Mouse (Mus musculus): ENCODE results near the gene Thada. TPM values are rescaled to one million over a fixed set of nuclear protein-coding genes. Genes with fewer than 3 reads are reported as not detected.

The Thada gene
- total and polyA plus RNA-seq, 2 experiments from 2014 or later = 3.3 to 15.7 TPM

DNA sequence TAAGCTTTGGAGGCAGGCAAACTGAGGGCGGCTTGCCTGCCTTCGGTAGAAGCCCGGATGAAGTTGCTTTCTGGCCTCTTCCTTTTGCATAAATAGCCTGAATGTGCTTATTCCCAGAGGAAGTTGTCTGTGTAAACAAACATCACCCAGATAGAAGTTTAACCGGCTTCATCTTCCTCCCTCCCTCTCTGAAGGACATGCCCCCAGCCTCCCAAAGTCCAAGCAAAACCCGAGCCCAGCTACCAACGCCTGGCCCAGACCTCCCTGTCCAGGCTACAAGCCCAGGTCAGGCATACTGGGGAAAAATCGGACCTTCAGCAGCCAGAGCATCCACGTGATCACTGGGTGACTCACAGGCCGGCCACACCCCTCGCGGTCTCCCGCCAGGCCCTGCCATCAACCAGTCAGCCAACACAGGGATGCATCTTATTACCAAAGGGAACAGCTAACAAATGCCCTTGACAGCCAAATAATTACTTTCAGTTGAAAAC lies 282.7 kb downstream of the Thada start:
- no peak for TF ChIP-seq CTCF (IDR thresholded peaks at IDR 0.05; ENCODE audit: low read depth)
- Histone ChIP-seq H3K9ac (replicated peaks; ENCODE audit: low read length) (no peak overlapping the region), H3K27ac (peak overlapping the region; percentile 68), H3K9me3 (ENCODE audit: low read length) (no peaks in the 10 kb centered on the region), H3K27me3 (ENCODE audit: insufficient read depth, low read length) (no peaks in the 10 kb centered on the region), H3K4me1 (ENCODE audit: insufficient read depth, low read length) (no peaks in the 10 kb centered on the region), H3K36me3 (ENCODE audit: insufficient read depth, low read length) (no peaks in the 10 kb centered on the region), H3K4me3 (ENCODE audit: low read length) (peak overlapping the region; percentile 25), H3K4me2 (ENCODE audit: low read depth, low read length) (peak overlapping the region; percentile 49)
- ATAC-seq = peak; percentile 35; the same call in 1 of the 2 replicates
- peak; percentile 70 for DNase-seq (ENCODE audit: low spot score)
- 17% methylated on average over 12 of the region's 12 CpGs for WGBS

DNA sequence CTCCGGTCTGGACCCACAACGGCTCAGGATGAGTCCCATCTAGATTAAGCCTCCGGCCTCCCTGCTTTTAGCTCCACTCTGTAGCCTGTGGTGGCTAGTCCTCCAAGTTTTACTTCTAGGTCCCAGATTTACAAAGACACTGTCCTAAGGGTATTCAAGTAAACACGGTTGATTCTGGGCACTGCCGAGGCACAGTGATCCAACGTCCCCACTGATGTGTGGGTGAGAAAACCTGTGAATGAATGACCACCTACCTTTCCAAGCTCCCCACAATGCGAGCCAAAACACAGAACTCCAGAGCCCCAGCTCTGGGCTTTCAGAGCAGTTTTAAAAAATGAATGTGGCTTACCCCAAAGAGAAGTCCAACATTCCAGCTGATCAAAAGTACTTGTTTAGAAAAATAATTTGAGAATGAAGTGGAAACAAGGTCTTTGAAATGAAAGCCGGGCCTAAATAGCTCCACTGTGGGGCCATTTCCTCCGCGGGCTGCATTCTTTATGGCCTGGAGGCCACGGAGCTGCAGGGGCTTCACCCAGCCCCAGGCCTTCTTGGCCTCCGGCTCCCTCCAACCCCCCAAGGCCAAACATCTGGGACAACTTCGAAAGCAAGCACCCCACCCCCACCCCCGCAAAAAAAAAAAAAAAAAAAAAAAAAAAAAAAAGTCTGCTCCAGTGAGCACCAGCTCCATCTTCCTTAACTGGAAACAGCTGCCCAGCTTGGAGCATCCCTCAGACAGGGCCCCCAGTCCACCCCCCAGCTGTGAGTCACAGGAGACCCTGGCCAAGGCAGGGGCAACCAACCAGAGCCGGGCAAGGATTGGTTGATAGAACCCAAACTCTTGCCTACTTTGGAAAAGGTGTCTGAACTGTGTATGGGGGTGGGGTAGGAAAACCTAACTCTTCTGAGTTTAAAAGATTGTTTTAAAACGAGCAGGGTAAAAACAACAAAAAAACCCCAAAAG lies 283.4 kb downstream of the Thada start:
- 31% methylated on average over 16 of the region's 16 CpGs for WGBS
- no peak for TF ChIP-seq CTCF (IDR thresholded peaks at IDR 0.05; ENCODE audit: low read depth)

GRCm38 (mm10) chr17:84181502-84182310 lies 284.3 kb downstream of the Thada start:
- H3K36me3 ChIP-seq (ENCODE audit: insufficient read depth, low read length) = no peaks in the 10 kb centered on the region
- no peaks in the 10 kb centered on the region for H3K9me3 ChIP-seq (ENCODE audit: low read length)
- no peak overlapping the region for H3K4me3 ChIP-seq (ENCODE audit: low read length)
- no peaks in the 10 kb centered on the region for H3K4me1 ChIP-seq (ENCODE audit: insufficient read depth, low read length)
- no peak overlapping the region for H3K9ac ChIP-seq (replicated peaks; ENCODE audit: low read length)
- no peak for TF ChIP-seq CTCF (IDR thresholded peaks at IDR 0.05; ENCODE audit: low read depth)
- DNase-seq (ENCODE audit: low spot score) (no peak), ATAC-seq (no peak)
- H3K4me2 ChIP-seq (ENCODE audit: low read depth, low read length) = peak overlapping the region; percentile 7; the same call in 1 of the 2 replicates
- 62% methylated on average over 18 of the region's 18 CpGs for WGBS
- H3K27ac ChIP-seq = peak overlapping the region; percentile 68
- H3K27me3 ChIP-seq (ENCODE audit: insufficient read depth, low read length) = no peaks in the 10 kb centered on the region

More for the DNA sequence above, 283.4 kb downstream of the Thada start:
- no peak for ATAC-seq
- H3K4me3 ChIP-seq (ENCODE audit: low read length) = peak overlapping the region; percentile 25
- H3K27ac ChIP-seq = peak overlapping the region; percentile 68
- DNase-seq (ENCODE audit: low spot score) = no peak
- no peak overlapping the region for H3K9ac ChIP-seq (replicated peaks; ENCODE audit: low read length)
- no peaks in the 10 kb centered on the region for H3K4me1 ChIP-seq (ENCODE audit: insufficient read depth, low read length)
- H3K27me3 ChIP-seq (ENCODE audit: insufficient read depth, low read length) = no peaks in the 10 kb centered on the region
- H3K4me2 ChIP-seq (ENCODE audit: low read depth, low read length) = peak overlapping the region; percentile 49
- H3K9me3 ChIP-seq (ENCODE audit: low read length) = no peaks in the 10 kb centered on the region
- H3K36me3 ChIP-seq (ENCODE audit: insufficient read depth, low read length) = no peaks in the 10 kb centered on the region

DNA sequence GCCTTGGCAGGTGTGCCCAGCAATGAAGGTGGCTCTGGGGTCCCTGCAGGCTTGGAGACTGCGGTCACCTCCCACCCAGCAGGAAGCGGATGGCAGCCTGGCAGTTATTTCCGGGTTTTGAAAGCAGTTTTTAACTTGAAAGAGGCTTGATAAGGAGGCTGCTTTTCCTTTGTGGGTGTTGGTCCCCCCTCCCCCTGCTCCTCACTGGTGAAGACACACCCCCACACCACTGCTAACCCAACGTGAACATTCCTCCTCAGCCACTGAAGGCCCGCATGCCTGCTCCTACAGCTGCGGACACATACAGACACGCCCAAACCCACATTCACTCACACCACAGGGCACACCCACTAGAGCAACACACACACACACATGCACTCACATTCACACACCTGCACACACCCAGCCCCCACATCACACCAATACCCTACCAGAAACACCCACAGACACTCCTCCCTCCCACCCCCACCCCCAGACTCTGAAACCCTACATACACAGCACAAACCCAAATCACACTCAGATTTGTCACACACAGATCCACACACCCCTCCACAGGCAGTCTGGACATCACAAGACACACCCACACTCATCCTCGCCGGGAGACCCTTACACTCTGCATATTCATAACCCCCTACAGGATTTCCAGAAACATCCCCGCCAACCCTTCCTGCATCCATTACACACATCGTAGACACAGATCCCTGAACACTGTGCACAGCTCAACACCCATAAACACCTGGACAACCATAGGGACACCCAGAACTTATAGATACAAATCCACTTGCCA lies 285.1 kb downstream of the Thada start:
- no peaks in the 10 kb centered on the region for H3K4me1 ChIP-seq (ENCODE audit: insufficient read depth, low read length)
- no peaks in the 10 kb centered on the region for H3K36me3 ChIP-seq (ENCODE audit: insufficient read depth, low read length)
- TF ChIP-seq CTCF (IDR thresholded peaks at IDR 0.05; ENCODE audit: low read depth) = no peak
- no peaks in the 10 kb centered on the region for H3K27me3 ChIP-seq (ENCODE audit: insufficient read depth, low read length)
- H3K4me3 ChIP-seq (ENCODE audit: low read length) = no peak overlapping the region
- no peak for ATAC-seq
- DNase-seq (ENCODE audit: low spot score) = no peak
- no peak overlapping the region; the same call in 1 of the 2 replicates for H3K27ac ChIP-seq
- no peak overlapping the region for H3K9ac ChIP-seq (replicated peaks; ENCODE audit: low read length)
- H3K4me2 ChIP-seq (ENCODE audit: low read depth, low read length) = no peak overlapping the region
- 48% methylated on average over 11 of the region's 11 CpGs for WGBS
- H3K9me3 ChIP-seq (ENCODE audit: low read length) = no peaks in the 10 kb centered on the region

DNA sequence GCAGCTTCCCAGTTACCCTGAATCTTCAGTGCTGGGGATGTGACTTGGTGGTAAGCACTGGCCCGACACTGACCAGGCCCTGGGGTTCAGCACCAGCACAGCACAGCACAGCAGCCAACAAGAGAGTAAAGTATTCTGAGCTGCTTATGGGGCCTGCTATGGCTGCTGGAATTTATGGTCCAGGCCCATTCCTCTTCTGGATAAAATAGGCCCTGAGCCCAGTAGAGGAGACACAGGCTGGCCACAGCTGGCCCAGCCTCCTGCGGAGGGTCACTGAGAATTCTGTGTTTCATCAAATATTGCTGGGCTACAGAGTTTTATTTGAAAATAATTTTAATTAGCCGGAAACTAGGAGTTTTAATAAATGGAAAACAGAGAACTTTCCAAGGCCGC lies 286.0 kb downstream of the Thada start:
- no peak for TF ChIP-seq CTCF (IDR thresholded peaks at IDR 0.05; ENCODE audit: low read depth)
- no peaks in the 10 kb centered on the region for H3K9me3 ChIP-seq (ENCODE audit: low read length)
- ATAC-seq = no peak
- H3K4me2 ChIP-seq (ENCODE audit: low read depth, low read length) = no peak overlapping the region
- H3K4me1 ChIP-seq (ENCODE audit: insufficient read depth, low read length) = no peaks in the 10 kb centered on the region
- no peak overlapping the region for H3K27ac ChIP-seq
- no peaks in the 10 kb centered on the region for H3K27me3 ChIP-seq (ENCODE audit: insufficient read depth, low read length)
- no peaks in the 10 kb centered on the region for H3K36me3 ChIP-seq (ENCODE audit: insufficient read depth, low read length)
- no peak overlapping the region for H3K4me3 ChIP-seq (ENCODE audit: low read length)
- H3K9ac ChIP-seq (replicated peaks; ENCODE audit: low read length) = no peak overlapping the region
- WGBS = 80% methylated on average over 4 of the region's 4 CpGs
- DNase-seq (ENCODE audit: low spot score) = no peak

All from hindbrain, postnatal 0 days (tissue).